Mouse (Mus musculus): Measurements from ENCODE around the gene Mylpf.

- TF ChIP-seq CTCF (IDR thresholded peaks at IDR 0.05; ENCODE audit: low read depth) (no peak), EP300 (IDR thresholded peaks at IDR 0.05; ENCODE audit: low read depth) (no peak)
Observed at GRCm38 (mm10) chr7:127192989-127193388, 15.7 kb upstream of the Mylpf start.
